Mouse (Mus musculus) spleen, postnatal 14 days (tissue): Measurements from ENCODE around the gene Fam222b.
"Not testable (repeated sequence)": the region's sequence is repeated elsewhere in the genome, so short reads cannot be mapped to it uniquely, and the experiment has no call there.

Experiments used
- DNase-seq, 2 experiments: peaks; one replicate each; pipeline ENCODE4 v3.0.0; 2021 to 2022; ENCODE audit warnings: low spot score in 2 of 2

The Fam222b gene

GRCm38 (mm10) chr11:78094504-78095143 lies at the start of gene Fam222b:
Fam222b (plus strand) TSS chr11:78094660.
- peak; percentile 79 to 87 for DNase-seq

GRCm38 (mm10) chr11:78044758-78045251 lies 49.7 kb upstream of the Fam222b start:
- no peak for DNase-seq

DNA sequence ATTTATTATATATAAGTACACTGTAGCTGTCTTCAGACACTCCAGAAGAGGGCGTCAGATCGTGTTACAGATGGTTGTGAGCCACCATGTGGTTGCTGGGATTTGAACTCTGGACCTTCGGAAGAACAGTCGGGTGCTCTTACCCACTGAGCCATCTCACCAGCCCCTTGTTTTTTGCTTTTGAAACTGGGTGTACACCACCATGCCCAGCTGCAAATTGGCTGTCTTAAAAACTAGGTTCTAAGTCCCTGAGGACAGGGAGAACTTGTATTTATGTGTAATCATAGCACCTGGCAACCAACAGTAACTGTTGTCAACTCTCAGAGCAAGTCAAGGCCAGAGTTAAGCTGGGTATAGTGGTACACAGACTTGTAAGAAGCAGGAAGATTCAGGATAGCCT lies 45.8 kb upstream of the Fam222b start:
- not testable (repeated sequence) for DNase-seq

DNA sequence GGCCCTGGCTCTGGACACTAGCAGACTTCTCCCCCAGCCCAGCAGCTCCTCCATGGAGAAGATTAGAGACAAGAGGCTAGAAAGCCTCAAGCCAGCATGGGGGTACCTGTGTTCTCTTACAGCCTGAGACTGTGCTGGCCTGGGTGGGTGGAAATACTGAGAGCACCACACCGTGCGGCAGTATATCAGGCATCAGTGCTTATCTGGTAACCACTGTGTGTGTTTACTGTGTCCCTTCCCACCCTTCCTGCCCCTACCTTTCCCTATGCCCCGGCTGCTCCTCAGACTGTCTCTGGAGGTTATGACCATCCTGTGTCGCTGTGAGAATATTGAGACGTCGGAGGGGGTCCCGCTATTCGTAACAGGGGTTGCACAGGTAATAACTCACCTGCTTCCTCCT lies 41.4 kb upstream of the Fam222b start:
- no peak for DNase-seq

GRCm38 (mm10) chr11:78056946-78057345 lies 37.5 kb upstream of the Fam222b start:
- no peak for DNase-seq

- peak; percentile 57 to 72 for DNase-seq
Measured at GRCm38 (mm10) chr11:78059833-78060757, 34.4 kb upstream of the Fam222b start.

DNA sequence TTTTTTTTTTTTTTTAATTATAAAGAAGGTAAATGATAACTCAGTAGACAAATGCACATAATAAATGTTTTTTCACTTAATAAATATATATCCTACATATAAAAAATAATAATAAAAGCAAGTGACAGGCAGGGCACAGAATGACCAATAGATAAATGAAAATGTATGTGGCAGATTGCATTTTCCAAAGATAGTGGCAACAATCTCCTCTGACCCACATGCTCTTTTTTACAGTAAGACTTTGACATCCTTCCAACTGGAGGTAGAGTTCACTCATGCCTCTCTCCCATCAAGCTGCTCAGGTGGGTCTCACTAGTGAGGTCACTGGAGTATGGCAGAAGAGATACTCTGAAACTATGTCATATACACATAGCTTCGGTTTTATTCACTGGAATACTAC lies 31.9 kb upstream of the Fam222b start:
- no peak for DNase-seq

DNA sequence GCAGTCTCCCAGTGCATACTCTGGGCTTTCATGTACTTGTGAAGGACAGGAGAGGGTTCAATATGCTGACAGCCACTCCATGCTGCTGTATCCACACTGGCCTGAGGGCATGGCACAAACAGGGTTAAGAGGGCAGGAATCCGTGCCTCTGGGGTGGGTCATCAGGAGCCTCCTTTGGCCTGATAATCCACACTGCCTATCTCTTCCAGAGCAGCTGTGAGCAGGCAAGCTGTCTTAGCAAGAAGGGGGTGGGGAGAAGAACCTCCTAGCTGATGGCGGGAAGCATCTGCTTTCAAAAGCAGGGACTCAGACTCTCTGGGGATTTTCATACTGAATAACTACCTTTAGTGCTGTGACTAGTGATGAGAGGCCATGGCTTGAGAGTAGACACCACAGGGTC lies 28.6 kb upstream of the Fam222b start:
- DNase-seq = peak; percentile 47 to 51

DNA sequence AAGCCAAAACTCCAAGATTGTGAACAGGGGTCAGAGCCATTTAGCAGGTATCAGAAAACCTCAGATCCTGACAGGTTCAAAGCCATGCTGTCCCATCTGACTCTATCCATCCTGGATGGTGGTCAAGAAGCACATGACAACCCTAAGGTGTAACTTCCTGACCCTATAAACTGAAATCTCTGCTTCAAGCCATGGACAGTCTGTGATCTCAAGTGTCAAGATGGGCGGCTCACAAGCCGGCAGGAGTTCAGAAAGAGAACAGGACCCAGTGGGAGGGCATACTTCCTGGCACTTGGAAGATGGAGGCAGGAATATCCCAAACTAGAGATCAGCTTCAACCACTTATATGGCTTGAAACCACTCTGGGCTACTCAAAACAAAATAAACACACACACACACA lies 27.8 kb upstream of the Fam222b start:
- no peak for DNase-seq

DNA sequence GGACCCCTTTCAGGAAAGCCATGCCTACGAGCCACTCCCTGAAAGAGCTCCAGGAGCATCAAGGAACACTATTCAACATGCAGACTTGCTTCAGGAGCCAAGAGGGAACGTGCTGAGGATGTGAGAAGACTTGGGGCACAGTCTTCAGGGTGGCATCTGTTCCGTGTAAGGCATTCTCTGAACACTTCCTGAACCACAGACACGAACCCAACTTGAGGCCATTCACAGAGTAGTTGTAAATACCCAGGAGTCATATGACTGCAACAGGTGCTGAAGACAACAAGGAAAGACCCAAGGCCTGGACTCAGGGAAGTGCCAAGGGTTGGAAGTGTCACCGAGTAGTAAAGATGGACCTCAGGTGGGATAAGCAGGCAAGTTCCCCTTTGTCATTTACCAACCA lies 26.9 kb upstream of the Fam222b start:
- no peak for DNase-seq

DNA sequence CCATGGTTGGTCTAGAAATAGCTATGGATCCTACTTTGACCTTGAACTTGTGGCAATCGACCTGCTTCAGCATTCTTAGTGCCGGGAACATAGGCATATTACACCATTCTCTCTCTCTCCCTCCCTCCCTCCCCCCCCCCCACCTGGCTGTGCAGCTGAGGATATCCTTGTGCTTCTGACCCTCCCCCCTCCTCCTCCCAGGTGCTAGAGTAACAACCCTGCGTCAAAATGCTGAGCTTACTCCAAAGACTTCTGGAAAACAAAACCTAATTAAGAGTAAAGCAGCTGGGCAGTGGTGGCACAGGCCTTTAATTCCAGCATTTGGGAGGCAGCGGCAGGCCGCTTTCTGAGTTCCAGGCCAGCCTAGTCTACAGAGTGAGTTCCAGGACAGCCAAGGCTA lies 25.3 kb upstream of the Fam222b start:
- no peak for DNase-seq

DNA sequence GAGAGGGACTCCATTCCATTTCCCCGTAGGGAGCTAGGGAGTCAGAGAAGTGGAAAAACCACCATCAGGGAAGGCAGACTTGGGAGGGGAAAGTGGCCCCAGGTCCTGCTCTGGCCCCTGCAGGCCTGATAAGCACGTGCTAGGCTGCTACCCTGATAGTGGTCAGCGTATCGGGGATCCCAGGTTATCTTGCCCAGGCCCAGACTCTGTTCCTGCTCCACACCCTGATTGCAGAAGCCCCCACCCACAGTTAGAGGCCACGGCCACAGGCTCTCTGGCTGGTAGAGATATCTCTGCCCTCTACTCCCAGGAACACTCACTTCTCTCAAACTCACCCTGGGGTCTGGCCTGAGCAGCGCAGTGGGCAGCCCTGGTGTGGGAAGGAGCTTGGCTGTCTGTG lies 24.8 kb upstream of the Fam222b start:
- peak; percentile 63 to 68 for DNase-seq

DNA sequence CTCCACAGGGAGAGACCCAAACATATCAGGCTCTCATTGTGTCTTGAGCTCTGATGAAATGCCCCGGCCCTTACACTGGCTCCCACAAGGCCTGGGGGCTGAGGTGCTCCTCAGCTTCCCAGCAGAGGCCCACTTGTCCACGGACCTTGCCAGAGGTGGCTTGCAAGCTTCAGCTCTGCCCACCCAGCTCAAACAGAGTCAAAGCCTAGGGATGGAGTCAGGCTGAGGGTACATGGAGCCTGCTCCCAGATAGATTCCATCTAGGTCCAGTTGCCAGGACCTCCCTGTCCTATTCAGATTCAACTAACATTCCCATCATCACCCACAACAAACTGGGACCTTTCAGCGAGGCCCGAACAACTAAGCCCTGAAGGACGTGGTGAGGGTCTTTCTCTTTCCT lies 22.5 kb upstream of the Fam222b start:
- no peak for DNase-seq

GRCm38 (mm10) chr11:78072425-78073130 lies 21.9 kb upstream of the Fam222b start:
- peak; percentile 74 to 79 for DNase-seq

DNA sequence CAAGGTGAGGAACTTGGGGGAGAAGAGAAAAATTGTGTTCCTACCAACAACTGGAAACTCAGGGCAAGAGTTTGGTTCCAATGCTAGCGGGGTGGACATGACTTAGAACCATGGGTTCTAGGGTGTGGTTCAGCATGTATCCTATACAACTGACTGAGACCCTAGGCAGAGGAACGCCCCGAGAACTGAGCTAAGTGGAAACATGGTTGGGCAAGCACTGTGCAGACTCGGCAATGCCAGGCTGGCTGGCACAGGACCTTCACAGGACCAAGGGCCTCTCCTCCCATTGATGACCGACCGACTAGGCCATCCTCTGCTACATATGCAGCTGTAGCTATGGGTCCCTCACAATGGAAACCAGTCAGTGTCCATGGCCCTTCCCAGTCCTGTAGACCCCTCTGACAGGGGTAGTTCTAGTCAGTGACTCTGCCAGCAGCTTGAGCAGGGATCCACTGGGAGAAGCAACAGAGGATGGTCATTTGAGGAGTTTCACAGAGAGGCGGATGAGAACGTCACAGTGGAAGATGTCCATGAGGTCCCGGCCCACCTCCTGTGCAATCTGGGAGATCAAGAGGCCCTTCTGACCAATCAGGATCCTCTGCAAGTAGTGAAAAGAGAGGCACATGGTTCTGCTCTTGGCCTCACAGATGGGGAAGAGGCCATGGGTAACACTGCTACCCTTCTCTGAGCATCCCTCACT lies 20.7 kb upstream of the Fam222b start:
- DNase-seq = peak; percentile 44 to 49

- DNase-seq = peak in 1 of 2 experiments; percentile 33
Measured at GRCm38 (mm10) chr11:78074277-78074652, 20.2 kb upstream of the Fam222b start.

GRCm38 (mm10) chr11:78074666-78075065 lies 19.8 kb upstream of the Fam222b start:
- DNase-seq = no peak

- DNase-seq = peak; percentile 69 to 76
Measured at GRCm38 (mm10) chr11:78079961-78080921, 14.2 kb upstream of the Fam222b start, which contains the start of gene Eral1. Eral1 (minus strand) TSS chr11:78080383.

DNA sequence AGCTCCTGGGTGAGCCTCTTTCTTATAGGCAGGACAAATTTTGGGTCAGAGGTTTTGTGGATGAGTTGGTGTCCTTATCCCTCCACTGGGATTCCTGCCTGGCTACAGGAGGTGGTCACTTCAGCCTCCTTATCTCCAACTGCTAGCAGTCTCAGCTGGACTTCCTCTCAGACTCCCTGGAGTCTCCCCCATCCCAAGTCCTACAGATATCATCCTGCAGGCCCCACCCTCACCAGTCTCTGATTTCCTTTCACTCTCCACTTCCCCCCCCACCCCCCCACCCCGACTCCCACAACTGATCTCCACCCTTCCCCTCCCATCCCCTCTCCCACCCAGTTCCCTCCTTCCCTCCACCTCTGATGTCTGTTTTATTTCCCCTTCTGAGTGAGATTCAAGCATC lies 10.9 kb upstream of the Fam222b start:
- no peak for DNase-seq

- no peak for DNase-seq
Measured at GRCm38 (mm10) chr11:78086925-78087479, 7.5 kb upstream of the Fam222b start.
